Mouse (Mus musculus) large intestine, adult 2 months (tissue): ENCODE results near the gene Tmem147. TPM values are rescaled to one million over a fixed set of nuclear protein-coding genes. Genes with fewer than 3 reads are reported as not detected.

Experiments used
- polyA plus RNA-seq: library from polyadenylated mRNA; depleted of rRNA; stranded (reverse); fragments of >200 nt; gene quantifications from 2 replicates; pipeline ENCODE4 v1.2.3, GENCODE M21; 2012; rRNA removed

The Tmem147 gene
- polyA plus RNA-seq, 1 experiment: 258 TPM

Other genes with a start within 250 kb of the Tmem147 start
- gene Prodh2, start 235.9 kb downstream of the Tmem147 start, polyA plus RNA-seq: 1.6 and 7.7 TPM in 2 replicates
- 5.1 and 9.4 TPM in 2 replicates for gene Arhgap33, start 194.5 kb downstream of the Tmem147 start, polyA plus RNA-seq
- 84.8 and 94.7 TPM in 2 replicates for gene Hspb6, start 177.4 kb downstream of the Tmem147 start, polyA plus RNA-seq
- gene Proser3, start 177.2 kb downstream of the Tmem147 start, polyA plus RNA-seq: 4.3 and 7.3 TPM in 2 replicates
- gene Lin37, start 169.7 kb downstream of the Tmem147 start, polyA plus RNA-seq: 44.9 and 45.8 TPM in 2 replicates
- 46.2 and 48.2 TPM in 2 replicates for gene U2af1l4, start 166.2 kb downstream of the Tmem147 start, polyA plus RNA-seq
- gene Gm49396, start 166.2 kb downstream of the Tmem147 start, polyA plus RNA-seq: 2.1 TPM in 2 replicates
- gene Psenen, start 165.9 kb downstream of the Tmem147 start, polyA plus RNA-seq: 186 and 239 TPM in 2 replicates
- 9.2 and 10.3 TPM in 2 replicates for gene Igflr1, start 164.1 kb downstream of the Tmem147 start, polyA plus RNA-seq
- gene Kmt2b, start 140.8 kb downstream of the Tmem147 start, polyA plus RNA-seq: 31.5 and 37.2 TPM in 2 replicates
- 2.1 and 2.2 TPM in 2 replicates for gene Zbtb32, start 130.6 kb downstream of the Tmem147 start, polyA plus RNA-seq
- 6.7 and 8.0 TPM in 2 replicates for gene Upk1a, start 116.7 kb downstream of the Tmem147 start, polyA plus RNA-seq
- 933 and 1,035 TPM in 2 replicates for gene Cox6b1, start 103.4 kb downstream of the Tmem147 start, polyA plus RNA-seq
- gene Etv2, start 93.7 kb downstream of the Tmem147 start, polyA plus RNA-seq: not detected in 2 replicates
- gene Rbm42, start 79.2 kb downstream of the Tmem147 start, polyA plus RNA-seq: 52.1 and 56.3 TPM in 2 replicates
- gene Haus5, start 64.5 kb downstream of the Tmem147 start, polyA plus RNA-seq: 10.0 and 12.7 TPM in 2 replicates
- not detected in 2 replicates for gene Pmis2, start 57.9 kb downstream of the Tmem147 start, polyA plus RNA-seq
- 0.79 and 1.9 TPM in 2 replicates for gene 2200002J24Rik, start 30.6 kb downstream of the Tmem147 start, polyA plus RNA-seq
- 0.71 and 1.2 TPM in 2 replicates for gene Atp4a, start 17.3 kb downstream of the Tmem147 start, polyA plus RNA-seq
- not detected in 2 replicates for gene Gapdhs, start 14.1 kb upstream of the Tmem147 start, polyA plus RNA-seq
- 0.69 and 0.73 TPM in 2 replicates for gene Sbsn, start 21.9 kb upstream of the Tmem147 start, polyA plus RNA-seq
- 3.4 and 4.9 TPM in 2 replicates for gene Dmkn, start 34.2 kb upstream of the Tmem147 start, polyA plus RNA-seq
- gene Krtdap, start 58.4 kb upstream of the Tmem147 start, polyA plus RNA-seq: 0.41 TPM in 1 of 2 replicates, not detected in the other
- 11.1 and 13.6 TPM in 2 replicates for gene Ffar2, start 94.2 kb upstream of the Tmem147 start, polyA plus RNA-seq
- gene Ffar3, start 126.6 kb upstream of the Tmem147 start, polyA plus RNA-seq: 1.6 and 2.7 TPM in 2 replicates
- 1.5 TPM in 2 replicates for gene Ffar1, start 132.0 kb upstream of the Tmem147 start, polyA plus RNA-seq
- 15.1 and 20.1 TPM in 2 replicates for gene Cd22, start 150.8 kb upstream of the Tmem147 start, polyA plus RNA-seq
- 0.51 and 1.2 TPM in 2 replicates for gene Mag, start 185.3 kb upstream of the Tmem147 start, polyA plus RNA-seq
- gene Hamp2, start 195.1 kb upstream of the Tmem147 start, polyA plus RNA-seq: 0.61 and 0.71 TPM in 2 replicates
- 1.7 and 3.2 TPM in 2 replicates for gene Hamp, start 214.5 kb upstream of the Tmem147 start, polyA plus RNA-seq
- gene Usf2, start 227.3 kb upstream of the Tmem147 start, polyA plus RNA-seq: 55.1 and 74.9 TPM in 2 replicates
- gene Lsr, start 243.9 kb upstream of the Tmem147 start, polyA plus RNA-seq: 392 and 435 TPM in 2 replicates
- gene Fam187b, start 244.2 kb upstream of the Tmem147 start, polyA plus RNA-seq: 12.1 and 13.5 TPM in 2 replicates